Mouse (Mus musculus) Patski (cell line): ENCODE data around the gene Spon2. TPM values are rescaled to one million over a fixed set of nuclear protein-coding genes. Genes with fewer than 3 reads are reported as not detected.

ENCODE experiments used
- ATAC-seq: fragments of 100-300 bp; one replicate; pipeline ENCODE4 v1.8.0; 2021
- CTCF ChIA-PET: fragments of 350-600 bp; sonication (Branson Sonifier 250); formaldehyde crosslinking; loops from one replicate; lab custom pipeline; 2022; ENCODE audit warnings: inconsistent platforms; lab: Charles Lee
- POLR2A ChIA-PET: fragments of 350-600 bp; sonication (Branson Sonifier 250); formaldehyde crosslinking; loops from one replicate; lab custom pipeline; 2022; ENCODE audit warnings: antibody characterized with exemption, inconsistent platforms; lab: Charles Lee
- DNase-seq: peaks from one replicate; pipeline ENCODE4 v3.0.0-alpha.2; 2011; ENCODE audit warnings: low read depth, low spot score
- H3K27me3 ChIP-seq: fragments of 371-371 bp; one replicate; pipeline ENCODE4 v1.5.1; 2021
- CTCF ChIP-seq: fragments of 100-300 bp; IDR thresholded peaks from one replicate; pipeline ENCODE4 v1.5.1; 2021
- in situ Hi-C: fragments of 300-500 bp; cut with MboI; formaldehyde crosslinking; loops from 3 replicates; pipeline ENCODE4 v1.11.1; 2018; ENCODE audit warnings: low pct_unique_long_range_greater_than_20kb, mixed read lengths
- polyA plus RNA-seq: library from polyadenylated mRNA; unstranded; gene quantifications from one replicate; pipeline ENCODE4 v1.2.3, GENCODE M21; 2021

Spon2 gene
- polyA plus RNA-seq, 1 experiment from 2014 or later: 3.9 TPM

- H3K27me3 ChIP-seq: no peaks in the 10 kb centered on the region
- TF ChIP-seq CTCF: no peak
- CTCF ChIA-PET: interaction anchor here (0.9 to 1.2 kb wide), 2 partner anchors 10 to 43 kb away, joined by 3 read pairs; no protein-coding TSS in a partner anchor
- ATAC-seq (no peak), DNase-seq (no peak)
- in situ Hi-C loops: no loop called here
- POLR2A ChIA-PET: no interaction called here
Measured at GRCm38 (mm10) chr5:33234391-33235031, 16.3 kb upstream of the Spon2 start.

DNA sequence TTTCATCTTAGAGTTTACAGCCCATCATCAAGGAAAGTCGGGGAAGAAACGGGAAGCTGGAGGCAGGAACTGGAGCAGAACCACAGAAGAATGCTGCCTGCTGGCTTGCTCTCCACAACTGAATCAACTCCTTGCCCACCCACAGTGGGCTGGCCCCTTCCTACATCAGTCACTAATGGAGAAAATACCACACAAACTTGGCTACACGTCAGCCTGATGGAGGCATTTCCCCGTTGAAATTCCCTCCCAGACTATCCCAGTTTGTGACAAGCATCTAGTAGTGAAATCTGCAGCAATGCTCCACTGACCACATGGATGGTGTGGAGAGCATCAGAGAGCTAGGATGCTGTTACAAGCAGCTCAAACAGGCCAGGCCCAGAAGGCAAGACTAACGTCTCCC, 14.5 kb upstream of the Spon2 start:
- ATAC-seq (no peak), DNase-seq (no peak)
- no peak for TF ChIP-seq CTCF
- H3K27me3 ChIP-seq: no peaks in the 10 kb centered on the region
- in situ Hi-C loops: no loop called here
- ChIA-PET CTCF (interaction anchor here (1.6 kb wide), 1 partner anchor 9 kb away, joined by 4 read pairs; no protein-coding TSS in a partner anchor), POLR2A (interaction anchor here (1.1 kb wide), 1 partner anchor 9 kb away, joined by 3 read pairs; no protein-coding TSS in a partner anchor)

DNA sequence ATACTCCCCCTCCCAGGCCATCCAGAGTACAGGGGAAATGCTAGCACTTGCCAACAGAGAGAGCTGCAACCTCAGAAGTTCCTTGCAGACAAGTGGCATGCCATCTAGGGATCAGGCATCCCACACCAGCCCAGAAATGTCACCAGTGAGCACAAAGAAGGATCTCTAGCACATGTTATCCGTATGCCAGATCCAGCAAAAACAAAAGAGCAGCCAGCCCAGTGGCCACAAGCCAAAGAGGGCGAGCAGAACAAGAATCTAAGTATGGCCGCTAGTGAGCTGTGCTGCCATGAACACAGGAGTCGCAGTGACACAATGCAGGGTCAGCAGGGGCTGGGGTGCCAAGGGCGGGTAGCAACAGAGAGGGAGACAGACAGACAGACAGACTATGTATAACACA, 12.0 kb upstream of the Spon2 start:
- DNase-seq (no peak), ATAC-seq (no peak)
- ChIA-PET POLR2A (interaction anchor here (0.5 kb wide), 1 partner anchor 966 kb away, joined by 6 read pairs; no protein-coding TSS in a partner anchor), CTCF (interaction anchor here (0.9 to 2.3 kb wide), 3 partner anchors 11 to 23 kb away, joined by 3 to 14 read pairs (median 4); partner anchors contain the start of gene Spon2)
- in situ Hi-C loops: no loop called here
- TF ChIP-seq CTCF: no peak
- H3K27me3 ChIP-seq: no peaks in the 10 kb centered on the region

DNA sequence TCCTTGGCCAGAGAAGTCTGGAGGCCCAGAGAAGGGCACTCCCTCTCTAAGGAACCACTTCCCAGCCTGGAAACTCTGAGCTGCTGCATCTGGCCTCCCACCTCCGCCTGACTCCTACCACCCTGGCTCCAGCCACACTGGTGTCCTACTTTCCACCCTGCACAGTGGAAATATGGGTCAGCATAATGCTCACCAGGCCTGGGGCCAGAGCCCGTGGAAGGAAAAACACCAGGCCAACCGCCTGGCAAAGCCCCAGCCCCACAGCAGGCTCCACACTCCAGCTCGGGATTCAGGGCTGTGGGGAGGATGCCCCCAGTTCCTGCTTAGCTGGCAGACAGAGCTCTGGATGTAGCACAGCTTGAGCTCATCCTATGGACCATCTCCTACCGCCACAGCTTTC, 10.2 kb upstream of the Spon2 start:
- TF ChIP-seq CTCF: no peak
- ATAC-seq: no peak
- H3K27me3 ChIP-seq: no peaks in the 10 kb centered on the region
- no peak for DNase-seq
- in situ Hi-C loops: no loop called here
- ChIA-PET POLR2A (interaction anchor here (0.9 kb wide), 1 partner anchor 9 kb away, joined by 4 read pairs; no protein-coding TSS in a partner anchor), CTCF (interaction anchor here (1.0 to 2.3 kb wide), 4 partner anchors 9 to 85 kb away, joined by 3 to 14 read pairs (median 4); partner anchors contain the start of gene Spon2)

DNA sequence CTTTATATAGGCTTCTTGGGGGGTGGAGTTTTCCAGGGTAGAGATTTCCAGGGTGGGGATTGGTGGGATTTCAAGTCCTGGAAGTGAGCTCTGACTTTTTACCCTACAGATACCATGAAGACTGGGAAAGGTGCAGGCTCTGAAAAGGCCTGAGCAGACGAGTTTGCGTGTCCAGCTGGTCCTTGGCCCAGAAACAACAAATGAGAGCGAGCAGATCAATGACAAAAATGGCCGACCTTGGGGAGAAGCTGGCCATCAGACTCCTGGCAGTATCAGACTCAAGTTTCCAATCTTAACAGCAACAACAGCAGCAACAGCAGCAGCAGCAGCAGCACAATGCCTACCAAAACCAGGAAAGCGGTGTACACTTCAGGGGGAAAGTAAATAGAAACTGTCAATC, 7.4 kb upstream of the Spon2 start:
- H3K27me3 ChIP-seq: no peaks in the 10 kb centered on the region
- in situ Hi-C loops: no loop called here
- ATAC-seq (no peak), DNase-seq (no peak)
- CTCF ChIA-PET: interaction anchor here (0.9 to 1.8 kb wide), 3 partner anchors 10 to 192 kb away, joined by 3 to 7 read pairs (median 4); no protein-coding TSS in a partner anchor
- TF ChIP-seq CTCF: no peak
- POLR2A ChIA-PET: no interaction called here

DNA sequence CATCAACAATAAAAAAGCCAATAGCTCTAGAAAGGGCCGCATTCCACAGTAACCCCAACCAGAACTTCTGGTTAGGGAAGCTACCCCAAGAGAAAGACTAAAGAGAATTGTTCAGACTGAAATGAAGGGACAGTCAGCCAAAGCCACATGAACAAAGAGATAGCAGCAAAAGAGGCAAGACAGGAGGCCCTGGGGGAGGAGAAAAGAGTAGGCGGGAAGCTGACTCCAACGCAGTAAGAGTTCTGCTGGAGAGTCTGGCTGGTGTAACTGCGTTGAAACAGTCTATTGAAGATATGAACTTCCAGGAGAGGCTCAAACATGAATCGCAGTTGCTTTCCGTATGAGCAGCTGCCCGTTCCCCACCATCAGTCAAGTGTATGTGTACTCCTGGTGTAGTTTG, 6.2 kb upstream of the Spon2 start:
- CTCF ChIA-PET: interaction anchor here (0.7 to 1.8 kb wide), 5 partner anchors 8 to 46 kb away, joined by 3 to 7 read pairs (median 3); no protein-coding TSS in a partner anchor

GRCm38 (mm10) chr5:33222841-33223744, 4.8 kb upstream of the Spon2 start:
- H3K27me3 ChIP-seq: no peaks in the 10 kb centered on the region
- POLR2A ChIA-PET: no interaction called here
- in situ Hi-C loops: no loop called here
- no peak for ATAC-seq
- CTCF ChIA-PET: interaction anchor here (1.3 kb wide), 1 partner anchor 10 kb away, joined by 4 read pairs; no protein-coding TSS in a partner anchor
- no peak for TF ChIP-seq CTCF
- DNase-seq: no peak

More for the DNA sequence above, 6.2 kb upstream of the Spon2 start:
- H3K27me3 ChIP-seq: no peaks in the 10 kb centered on the region
- ATAC-seq (no peak), DNase-seq (no peak)
- no peak for TF ChIP-seq CTCF
- POLR2A ChIA-PET: interaction anchor here (0.9 kb wide), 1 partner anchor 8 kb away, joined by 3 read pairs; no protein-coding TSS in a partner anchor
- in situ Hi-C loops: no loop called here

GRCm38 (mm10) chr5:33222389-33222788, 4.1 kb upstream of the Spon2 start:
- in situ Hi-C loops: no loop called here
- TF ChIP-seq CTCF: no peak
- CTCF ChIA-PET: no interaction called here
- H3K27me3 ChIP-seq: no peaks in the 10 kb centered on the region
- no peak for DNase-seq
- POLR2A ChIA-PET: no interaction called here
- no peak for ATAC-seq

DNA sequence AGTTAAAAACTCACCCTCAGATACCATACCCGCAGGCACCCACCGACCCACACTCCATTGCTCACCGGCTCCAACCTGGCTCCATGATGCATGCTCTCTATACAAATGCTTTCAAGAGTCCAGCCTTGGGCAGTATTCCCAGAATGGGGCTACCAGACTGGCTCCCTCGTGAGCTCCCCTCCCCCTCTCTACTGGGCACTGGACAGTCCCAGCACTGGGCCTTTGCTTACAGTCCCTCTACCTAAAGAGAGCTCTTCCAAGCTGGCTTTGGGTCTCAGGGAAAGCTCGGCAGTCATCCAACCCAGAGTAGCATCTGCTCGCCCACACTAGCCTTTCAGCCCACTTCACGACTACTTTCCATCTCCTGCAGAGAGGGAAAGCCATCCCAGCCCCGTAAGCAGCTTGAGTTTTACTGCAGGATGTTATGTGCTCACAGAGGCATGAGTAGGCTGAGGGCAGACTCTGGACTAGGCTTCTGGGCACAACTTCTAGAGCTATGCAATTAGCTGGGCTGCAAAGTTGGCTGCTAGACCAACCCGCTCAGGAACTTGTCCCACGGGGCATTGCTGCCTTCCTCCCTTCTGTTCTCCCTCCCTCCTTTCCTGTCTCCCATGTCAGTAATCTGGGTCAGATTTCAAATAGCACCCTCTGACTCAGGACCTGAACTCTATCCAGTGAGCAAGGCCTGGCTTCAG, 2.2 kb upstream of the Spon2 start:
- POLR2A ChIA-PET: no interaction called here
- no peak for TF ChIP-seq CTCF
- DNase-seq: no peak
- ATAC-seq: no peak
- H3K27me3 ChIP-seq: no peaks in the 10 kb centered on the region
- CTCF ChIA-PET: interaction anchor here (1.5 to 3.4 kb wide), 3 partner anchors 9 to 41 kb away, joined by 3 to 14 read pairs (median 3); no protein-coding TSS in a partner anchor
- in situ Hi-C loops: no loop called here
